Mouse (Mus musculus): ENCODE results near the gene Phactr2. TPM values are rescaled to one million over a fixed set of nuclear protein-coding genes. Genes with fewer than 3 reads are reported as not detected.

Phactr2 gene
- polyA plus RNA-seq, 1 experiment: 6.4 TPM

GRCm38 (mm10) chr10:13323806-13324411, 150.3 kb downstream of the Phactr2 start:
- TF ChIP-seq POLR2A (IDR thresholded peaks at IDR 0.05; ENCODE audit: borderline replicate concordance, extremely low read depth, insufficient read depth, insufficient read length, poor library complexity, severe bottlenecking) (0 out of 2 replicates have a peak, but pooled peaks have one; percentile 9), CTCF (IDR thresholded peaks at IDR 0.05; ENCODE audit: borderline replicate concordance, extremely low read depth, insufficient read depth, insufficient read length) (no peak)

GRCm38 (mm10) chr10:13323139-13323805, 150.9 kb downstream of the Phactr2 start:
- DNase-seq (ENCODE audit: low read depth): peak; percentile 54
- TF ChIP-seq POLR2A (IDR thresholded peaks at IDR 0.05; ENCODE audit: borderline replicate concordance, extremely low read depth, insufficient read depth, insufficient read length, poor library complexity, severe bottlenecking): no peak
- TF ChIP-seq CTCF (IDR thresholded peaks at IDR 0.05; ENCODE audit: borderline replicate concordance, extremely low read depth, insufficient read depth, insufficient read length): no peak

More at GRCm38 (mm10) chr10:13323806-13324411, 150.3 kb downstream of the Phactr2 start:
- DNase-seq (ENCODE audit: low read depth): peak; percentile 72

GRCm38 (mm10) chr10:13314999-13315398, 159.2 kb downstream of the Phactr2 start:
- no peak for DNase-seq (ENCODE audit: low read depth)

DNA sequence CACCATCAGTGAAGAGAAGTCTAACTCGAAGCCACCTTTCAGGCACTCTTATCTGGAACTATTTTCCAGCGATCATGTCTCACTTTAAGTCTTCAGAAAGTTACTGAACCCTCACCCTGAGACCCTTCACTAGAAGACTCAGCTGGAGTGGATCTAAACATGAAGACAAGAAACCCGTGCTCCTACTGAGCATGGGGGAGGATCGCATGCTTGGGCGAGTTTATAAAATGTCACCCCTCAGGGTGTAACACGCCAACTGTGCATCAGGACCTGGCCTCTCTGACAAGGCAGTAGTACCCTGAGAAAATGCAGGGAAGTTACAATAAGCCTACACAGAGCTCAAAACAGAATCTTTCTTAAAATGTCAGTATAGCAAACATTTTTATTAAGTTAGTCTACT, 161.6 kb downstream of the Phactr2 start:
- DNase-seq (ENCODE audit: low read depth): no peak
- no peak for TF ChIP-seq POLR2A (IDR thresholded peaks at IDR 0.05; ENCODE audit: borderline replicate concordance, extremely low read depth, insufficient read depth, insufficient read length, poor library complexity, severe bottlenecking)
- TF ChIP-seq CTCF (IDR thresholded peaks at IDR 0.05; ENCODE audit: borderline replicate concordance, extremely low read depth, insufficient read depth, insufficient read length): no peak

More at GRCm38 (mm10) chr10:13314999-13315398, 159.2 kb downstream of the Phactr2 start:
- no peak for TF ChIP-seq CTCF (IDR thresholded peaks at IDR 0.05; ENCODE audit: borderline replicate concordance, extremely low read depth, insufficient read depth, insufficient read length)
- no peak for TF ChIP-seq POLR2A (IDR thresholded peaks at IDR 0.05; ENCODE audit: borderline replicate concordance, extremely low read depth, insufficient read depth, insufficient read length, poor library complexity, severe bottlenecking)

DNA sequence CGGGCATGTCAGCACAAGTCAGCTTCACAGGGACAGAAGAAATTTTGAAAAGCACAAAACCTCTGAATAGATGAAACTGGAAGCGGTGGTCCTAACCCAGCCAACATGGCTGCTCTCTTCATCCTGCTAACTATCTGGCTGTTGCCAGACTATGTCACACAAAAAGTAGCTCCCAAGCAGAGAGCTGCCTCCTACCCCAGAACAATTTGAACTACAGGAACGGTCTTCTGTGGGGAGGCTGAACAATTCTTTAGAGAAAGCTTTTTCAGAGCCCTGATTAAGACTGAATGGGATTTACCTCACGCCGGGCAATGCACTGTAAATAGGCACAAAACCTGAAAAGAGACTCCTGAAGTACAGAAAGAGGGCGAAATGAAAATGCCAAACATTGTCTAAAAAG, 162.6 kb downstream of the Phactr2 start:
- DNase-seq (ENCODE audit: low read depth): peak; percentile 78

GRCm38 (mm10) chr10:13310075-13310474, 164.1 kb downstream of the Phactr2 start:
- no peak for DNase-seq (ENCODE audit: low read depth)
- TF ChIP-seq POLR2A (IDR thresholded peaks at IDR 0.05; ENCODE audit: borderline replicate concordance, extremely low read depth, insufficient read depth, insufficient read length, poor library complexity, severe bottlenecking): no peak
- no peak for TF ChIP-seq CTCF (IDR thresholded peaks at IDR 0.05; ENCODE audit: borderline replicate concordance, extremely low read depth, insufficient read depth, insufficient read length)

More for the DNA sequence above, 162.6 kb downstream of the Phactr2 start:
- no peak for TF ChIP-seq POLR2A (IDR thresholded peaks at IDR 0.05; ENCODE audit: borderline replicate concordance, extremely low read depth, insufficient read depth, insufficient read length, poor library complexity, severe bottlenecking)
- TF ChIP-seq CTCF (IDR thresholded peaks at IDR 0.05; ENCODE audit: borderline replicate concordance, extremely low read depth, insufficient read depth, insufficient read length): no peak

- DNase-seq (ENCODE audit: low read depth): peak; percentile 93
- TF ChIP-seq POLR2A (IDR thresholded peaks at IDR 0.05; ENCODE audit: borderline replicate concordance, extremely low read depth, insufficient read depth, insufficient read length, poor library complexity, severe bottlenecking): no peak
- TF ChIP-seq CTCF (IDR thresholded peaks at IDR 0.05; ENCODE audit: borderline replicate concordance, extremely low read depth, insufficient read depth, insufficient read length): no peak
Measured at GRCm38 (mm10) chr10:13304641-13305241, 169.5 kb downstream of the Phactr2 start.

GRCm38 (mm10) chr10:13303271-13304265, 170.6 kb downstream of the Phactr2 start:
- no peak for DNase-seq (ENCODE audit: low read depth)
- TF ChIP-seq CTCF (IDR thresholded peaks at IDR 0.05; ENCODE audit: borderline replicate concordance, extremely low read depth, insufficient read depth, insufficient read length) (no peak), POLR2A (IDR thresholded peaks at IDR 0.05; ENCODE audit: borderline replicate concordance, extremely low read depth, insufficient read depth, insufficient read length, poor library complexity, severe bottlenecking) (no peak)

DNA sequence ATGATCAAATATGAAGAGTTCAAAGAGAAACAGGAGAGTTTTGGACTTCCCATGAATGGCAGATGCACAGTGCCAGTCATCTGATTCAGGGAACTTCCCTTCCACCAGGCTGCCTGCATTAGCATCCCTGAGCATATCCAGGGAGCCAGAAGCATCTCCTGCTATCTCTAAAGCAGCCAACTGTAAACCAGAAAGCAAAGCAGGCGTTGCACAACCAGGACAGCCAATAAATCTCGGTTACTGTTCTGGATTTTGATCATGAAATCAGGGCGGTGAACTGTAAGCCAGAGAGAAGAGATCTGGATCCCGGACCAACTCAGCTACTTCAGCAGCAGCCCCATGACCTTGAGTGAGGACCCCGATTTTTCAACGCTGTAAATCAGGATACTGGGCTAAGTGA, 173.6 kb downstream of the Phactr2 start:
- TF ChIP-seq CTCF (IDR thresholded peaks at IDR 0.05; ENCODE audit: borderline replicate concordance, extremely low read depth, insufficient read depth, insufficient read length) (no peak), POLR2A (IDR thresholded peaks at IDR 0.05; ENCODE audit: borderline replicate concordance, extremely low read depth, insufficient read depth, insufficient read length, poor library complexity, severe bottlenecking) (no peak)
- no peak for DNase-seq (ENCODE audit: low read depth)

DNA sequence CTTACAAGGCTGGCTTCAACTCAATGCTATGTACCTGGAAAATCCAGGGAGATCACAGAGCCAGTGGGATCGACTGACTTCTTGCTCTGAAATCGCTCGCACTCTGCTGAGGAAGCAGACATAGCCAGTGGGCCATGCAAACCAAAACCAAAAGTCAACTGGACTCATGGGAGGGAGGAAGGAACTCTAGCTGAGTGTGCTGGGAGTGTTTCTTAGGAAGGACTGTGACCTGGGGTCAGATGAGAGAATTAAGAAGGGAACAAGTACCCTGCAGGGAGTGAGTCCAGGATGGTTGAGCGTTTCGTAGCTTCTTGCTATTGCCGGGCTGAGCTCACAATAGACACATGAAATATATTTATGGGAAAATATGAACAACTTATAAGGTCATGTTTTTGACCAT, 174.0 kb downstream of the Phactr2 start:
- TF ChIP-seq CTCF (IDR thresholded peaks at IDR 0.05; ENCODE audit: borderline replicate concordance, extremely low read depth, insufficient read depth, insufficient read length) (no peak), POLR2A (IDR thresholded peaks at IDR 0.05; ENCODE audit: borderline replicate concordance, extremely low read depth, insufficient read depth, insufficient read length, poor library complexity, severe bottlenecking) (no peak)
- no peak for DNase-seq (ENCODE audit: low read depth)
